ENCODE assay signal across 9 mouse cellular contexts in genomic region chr11:87596492-87596891, GRCm38 (mm10). TPM values are rescaled to one million over a fixed set of nuclear protein-coding genes. Genes with fewer than 3 reads are reported as not detected.
DNase-seq lines count a peak whose midpoint lies in the region; ATAC-seq lines count a peak whose summit lies in the region.
"Had no signal": no experiment of that assay in that cellular context is flagged by ENCODE, and none has a peak within 500 bp of the region (broad histone marks: within the 10 kb centered on the region; RNA-seq: fewer than 3 reads in every experiment).

No protein-coding gene starts in this region.

- H3K9me3 ChIP-seq in embryonic facial prominence, embryonic 15.5 days (replicated peaks): no peaks in the 10 kb centered on the region
- no peaks in the 10 kb centered on the region for H3K9me3 ChIP-seq in intestine, embryonic 16.5 days (ENCODE audit: control insufficient read depth, low read length)
- H3K9me3 ChIP-seq in neural tube, embryonic 15.5 days (replicated peaks): no peaks in the 10 kb centered on the region

- H3K4me1 ChIP-seq in embryonic facial prominence, embryonic 15.5 days: peaks cover 41% of the 10 kb centered on the region
- peaks cover 51% of the 10 kb centered on the region for H3K4me1 ChIP-seq in intestine, embryonic 16.5 days (ENCODE audit: control insufficient read depth, insufficient read depth, low read length)
- H3K4me1 ChIP-seq in neural tube, embryonic 15.5 days: peaks cover 51% of the 10 kb centered on the region

- 14% methylated on average over 2 of the region's 2 CpGs for WGBS in embryonic facial prominence, embryonic 15.5 days
- WGBS in intestine, embryonic 16.5 days: 36% methylated on average over 2 of the region's 2 CpGs
- WGBS in neural tube, embryonic 15.5 days: 30% methylated on average over 2 of the region's 2 CpGs

- no peaks in the 10 kb centered on the region for H3K27me3 ChIP-seq in embryonic facial prominence, embryonic 15.5 days
- no peaks in the 10 kb centered on the region for H3K27me3 ChIP-seq in intestine, embryonic 16.5 days (replicated peaks; ENCODE audit: control insufficient read depth, insufficient read depth, low read length)
- no peaks in the 10 kb centered on the region for H3K27me3 ChIP-seq in neural tube, embryonic 15.5 days (replicated peaks)

- H3K27ac ChIP-seq in embryonic facial prominence, embryonic 15.5 days (replicated peaks): peak overlapping the region; percentile 86; the same call in 1 of the 2 replicates
- no peak overlapping the region for H3K27ac ChIP-seq in intestine, embryonic 16.5 days (ENCODE audit: low read length)
- peak overlapping the region; percentile 79 for H3K27ac ChIP-seq in neural tube, embryonic 15.5 days (replicated peaks)

- peaks cover 49% of the 10 kb centered on the region for H3K36me3 ChIP-seq in embryonic facial prominence, embryonic 15.5 days
- H3K36me3 ChIP-seq in intestine, embryonic 16.5 days (ENCODE audit: control insufficient read depth, insufficient read depth, low read length): peaks cover 21% of the 10 kb centered on the region
- H3K36me3 ChIP-seq in neural tube, embryonic 15.5 days: peaks cover 51% of the 10 kb centered on the region

- peak overlapping the region; percentile 86 for H3K4me2 ChIP-seq in embryonic facial prominence, embryonic 15.5 days (replicated peaks)
- H3K4me2 ChIP-seq in intestine, embryonic 16.5 days (ENCODE audit: low read depth, low read length): peak overlapping the region; percentile 99
- H3K4me2 ChIP-seq in neural tube, embryonic 15.5 days: peak overlapping the region; percentile 69

- peak overlapping the region; percentile 66 for H3K4me3 ChIP-seq in embryonic facial prominence, embryonic 15.5 days (replicated peaks)
- peak overlapping the region; percentile 74; the same call in 1 of the 2 replicates for H3K4me3 ChIP-seq in intestine, embryonic 16.5 days (ENCODE audit: low read length)
- H3K4me3 ChIP-seq in neural tube, embryonic 15.5 days (replicated peaks): peak overlapping the region; percentile 62

- DNase-seq in kidney, postnatal 14 days: peak; percentile 1
- DNase-seq in kidney, postnatal 25 days: no peak
- DNase-seq in layer of hippocampus, adult 18-20 months (ENCODE audit: low spot score in 2 of 2): no peak
- DNase-seq in adrenal gland, postnatal 14 days: no peak

- no peak for ATAC-seq in embryonic facial prominence, embryonic 15.5 days (ENCODE audit: insufficient number of reproducible peaks, low FRiP score, low TSS enrichment, low read depth)
- ATAC-seq in intestine, embryonic 16.5 days: no peak
- ATAC-seq in neural tube, embryonic 15.5 days (ENCODE audit: low FRiP score): no peak
- ATAC-seq in CD4-positive, CD25-positive, alpha-beta regulatory T cell, adult 4 months: no peak

- no peak overlapping the region for H3K9ac ChIP-seq in embryonic facial prominence, embryonic 15.5 days
- peak overlapping the region; percentile 88 for H3K9ac ChIP-seq in intestine, embryonic 16.5 days (ENCODE audit: low read depth, low read length)
- peak overlapping the region; percentile 83 for H3K9ac ChIP-seq in neural tube, embryonic 15.5 days (replicated peaks)

RNA-seq across cellular contexts. Expression of gene Mtmr4, which starts 4.5 kb away (rescaled TPM):
- polyA plus RNA-seq in embryonic facial prominence, embryonic 15.5 days (2015; fragmentation: Nextera tagmentation; extraction: Ambion mirVana): 25.7 and 27.4 TPM in 2 replicates
- 26.1 and 31.3 TPM in 2 replicates for polyA plus RNA-seq in intestine, embryonic 16.5 days (2015; fragmentation: Nextera tagmentation; extraction: Ambion mirVana)
- polyA plus RNA-seq in neural tube, embryonic 15.5 days (2015; fragmentation: Nextera tagmentation; extraction: Ambion mirVana): 41.0 and 42.8 TPM in 2 replicates
- 10 to 100 TPM in 1 of 2 experiments, 1 to 10 TPM in 1; 8.8 to 22.1 TPM for polyA plus RNA-seq in CD4-positive, CD25-positive, alpha-beta regulatory T cell, adult 4 months (2017; shearing (Covaris generic))
- 10 to 100 TPM; 91.7 to 96.4 TPM for total RNA-seq in layer of hippocampus, adult 18-20 months (2021)
- 23.7 and 27.7 TPM in 2 replicates for total RNA-seq in adrenal gland, postnatal 14 days (2021)

RNA-seq across cellular contexts. Expression of gene Hsf5, which starts 20.5 kb away (rescaled TPM):
- polyA plus RNA-seq in embryonic facial prominence, embryonic 15.5 days (2015; fragmentation: Nextera tagmentation; extraction: Ambion mirVana): 0.25 and 0.35 TPM in 2 replicates
- 0.15 and 0.17 TPM in 2 replicates for polyA plus RNA-seq in intestine, embryonic 16.5 days (2015; fragmentation: Nextera tagmentation; extraction: Ambion mirVana)
- polyA plus RNA-seq in neural tube, embryonic 15.5 days (2015; fragmentation: Nextera tagmentation; extraction: Ambion mirVana): 0.38 and 0.49 TPM in 2 replicates
- polyA plus RNA-seq in CD4-positive, CD25-positive, alpha-beta regulatory T cell, adult 4 months (2017; shearing (Covaris generic)): under 1 TPM; 0.17 to 0.19 TPM
- under 1 TPM; 0.47 to 0.66 TPM for total RNA-seq in layer of hippocampus, adult 18-20 months (2021)
- not detected in 2 replicates for total RNA-seq in adrenal gland, postnatal 14 days (2021)

RNA-seq across cellular contexts. Expression of gene Sept4, which starts 27.8 kb away (rescaled TPM):
- polyA plus RNA-seq in embryonic facial prominence, embryonic 15.5 days (2015; fragmentation: Nextera tagmentation; extraction: Ambion mirVana): 33.0 and 37.9 TPM in 2 replicates
- polyA plus RNA-seq in intestine, embryonic 16.5 days (2015; fragmentation: Nextera tagmentation; extraction: Ambion mirVana): 30.6 and 31.4 TPM in 2 replicates
- polyA plus RNA-seq in neural tube, embryonic 15.5 days (2015; fragmentation: Nextera tagmentation; extraction: Ambion mirVana): 34.6 and 38.3 TPM in 2 replicates
- polyA plus RNA-seq in CD4-positive, CD25-positive, alpha-beta regulatory T cell, adult 4 months (2017; shearing (Covaris generic)): 1 to 10 TPM; 1.5 to 3.7 TPM
- total RNA-seq in layer of hippocampus, adult 18-20 months (2021): 100 to 1,000 TPM; 172 to 222 TPM
- total RNA-seq in adrenal gland, postnatal 14 days (2021): 44.4 and 45.3 TPM in 2 replicates

RNA-seq across cellular contexts. Expression of gene Gm11492, which starts 30.0 kb away (rescaled TPM):
- polyA plus RNA-seq in embryonic facial prominence, embryonic 15.5 days (2015; fragmentation: Nextera tagmentation; extraction: Ambion mirVana): not detected in 2 replicates
- not detected in 2 replicates for polyA plus RNA-seq in intestine, embryonic 16.5 days (2015; fragmentation: Nextera tagmentation; extraction: Ambion mirVana)
- polyA plus RNA-seq in neural tube, embryonic 15.5 days (2015; fragmentation: Nextera tagmentation; extraction: Ambion mirVana): not detected in 2 replicates
- not detected for polyA plus RNA-seq in CD4-positive, CD25-positive, alpha-beta regulatory T cell, adult 4 months (2017; shearing (Covaris generic))
- not detected for total RNA-seq in layer of hippocampus, adult 18-20 months (2021)
- not detected in 2 replicates for total RNA-seq in adrenal gland, postnatal 14 days (2021)
- total RNA-seq: left cerebral cortex, postnatal 10 days had no signal
